Mouse (Mus musculus) thymus, adult 2 months (tissue): ENCODE results near the gene Apol7b. TPM values are rescaled to one million over a fixed set of nuclear protein-coding genes. Genes with fewer than 3 reads are reported as not detected.

ENCODE experiments used
- DNase-seq: peaks from one replicate; pipeline ENCODE4 v3.0.0; 2021
- H3K27ac ChIP-seq: fragments of 200-500 bp; 2 replicates; pipeline ENCODE4 v1.5.1; 2012; ENCODE audit warnings: low read length, control low read depth; ENCODE audit not compliant: control insufficient read depth, insufficient read depth
- H3K27me3 ChIP-seq: fragments of 200-500 bp; 2 replicates; pipeline ENCODE4 v1.6.1; 2012; ENCODE audit warnings: mild to moderate bottlenecking, low read length, moderate library complexity, mixed read lengths; ENCODE audit not compliant: control insufficient read depth, insufficient read depth
- H3K36me3 ChIP-seq: fragments of 200-500 bp; 2 replicates; pipeline ENCODE4 v1.6.1; 2012; ENCODE audit warnings: mild to moderate bottlenecking, low read length, moderate library complexity; ENCODE audit not compliant: control insufficient read depth, insufficient read depth
- H3K4me1 ChIP-seq: fragments of 200-500 bp; replicated peaks from 2 replicates; pipeline ENCODE4 v1.6.1; 2012; ENCODE audit warnings: low read length; ENCODE audit not compliant: control insufficient read depth, insufficient read depth
- H3K4me3 ChIP-seq: fragments of 200-500 bp; 2 replicates; pipeline ENCODE4 v1.5.1; 2012; ENCODE audit warnings: mild to moderate bottlenecking, low read length, control low read depth, moderate library complexity; ENCODE audit not compliant: control insufficient read depth, insufficient read depth
- CTCF ChIP-seq: fragments of 200-500 bp; IDR thresholded peaks from 2 replicates; pipeline ENCODE4 v1.5.1; 2012; ENCODE audit warnings: mild to moderate bottlenecking, control low read depth, low read length, moderate library complexity, borderline replicate concordance; ENCODE audit not compliant: control insufficient read depth, poor library complexity, insufficient read depth; ENCODE audit errors: extremely low read depth
- POLR2A ChIP-seq: fragments of 200-500 bp; IDR thresholded peaks from 2 replicates; pipeline ENCODE4 v1.6.1; 2012; ENCODE audit warnings: mild to moderate bottlenecking, low read length, control low read depth, moderate library complexity; ENCODE audit not compliant: control insufficient read depth, poor library complexity, insufficient read depth; ENCODE audit errors: extremely low read depth
- WGBS: fragments of 180-500 bp; shearing (Covaris S2); methylation state at CpG from one replicate; pipeline ENCODE4 v1.1.7; 2018; 5-methylcytosine and 5-hydroxymethylcytosine counted together
- polyA plus RNA-seq: library from polyadenylated mRNA; depleted of rRNA; stranded (reverse); fragments of >200 nt; gene quantifications from 2 replicates; pipeline ENCODE4 v1.2.3, GENCODE M21; 2012

Gene Apol7b
- polyA plus RNA-seq, 1 experiment: 0.27 TPM

GRCm38 (mm10) chr15:77387462-77387861 is 59.8 kb downstream of the Apol7b start:
- no peak overlapping the region for H3K27ac ChIP-seq
- no peaks in the 10 kb centered on the region for H3K27me3 ChIP-seq
- TF ChIP-seq POLR2A (no peak), CTCF (no peak)
- H3K4me3 ChIP-seq: no peak overlapping the region
- no peaks in the 10 kb centered on the region for H3K4me1 ChIP-seq
- H3K36me3 ChIP-seq: no peaks in the 10 kb centered on the region
- no peak for DNase-seq
- 88% methylated on average over 2 of the region's 2 CpGs for WGBS

- Histone ChIP-seq H3K27ac (no peak overlapping the region), H3K36me3 (no peaks in the 10 kb centered on the region), H3K27me3 (no peaks in the 10 kb centered on the region), H3K4me3 (no peak overlapping the region), H3K4me1 (no peaks in the 10 kb centered on the region)
- 95% methylated on average over 7 of the region's 7 CpGs for WGBS
- no peak for DNase-seq
- TF ChIP-seq POLR2A: no peak
- no peak for TF ChIP-seq CTCF
Measured at GRCm38 (mm10) chr15:77384340-77385030, 62.8 kb downstream of the Apol7b start.

- Histone ChIP-seq H3K27ac (no peak overlapping the region), H3K27me3 (no peaks in the 10 kb centered on the region), H3K36me3 (no peaks in the 10 kb centered on the region), H3K4me1 (no peaks in the 10 kb centered on the region), H3K4me3 (no peak overlapping the region)
- 77% methylated on average over 1 of the region's 1 CpGs for WGBS
- TF ChIP-seq POLR2A (no peak), CTCF (no peak)
- no peak for DNase-seq
Measured at GRCm38 (mm10) chr15:77382880-77383279, 64.4 kb downstream of the Apol7b start.

- H3K4me1 ChIP-seq: no peaks in the 10 kb centered on the region
- H3K4me3 ChIP-seq: no peak overlapping the region
- no peaks in the 10 kb centered on the region for H3K27me3 ChIP-seq
- WGBS: 88% methylated on average over 11 of the region's 11 CpGs
- H3K36me3 ChIP-seq: no peaks in the 10 kb centered on the region
- H3K27ac ChIP-seq: no peak overlapping the region
- TF ChIP-seq CTCF: no peak
- TF ChIP-seq POLR2A: no peak
- no peak for DNase-seq
Measured at GRCm38 (mm10) chr15:77382271-77382850, 64.9 kb downstream of the Apol7b start.

DNA sequence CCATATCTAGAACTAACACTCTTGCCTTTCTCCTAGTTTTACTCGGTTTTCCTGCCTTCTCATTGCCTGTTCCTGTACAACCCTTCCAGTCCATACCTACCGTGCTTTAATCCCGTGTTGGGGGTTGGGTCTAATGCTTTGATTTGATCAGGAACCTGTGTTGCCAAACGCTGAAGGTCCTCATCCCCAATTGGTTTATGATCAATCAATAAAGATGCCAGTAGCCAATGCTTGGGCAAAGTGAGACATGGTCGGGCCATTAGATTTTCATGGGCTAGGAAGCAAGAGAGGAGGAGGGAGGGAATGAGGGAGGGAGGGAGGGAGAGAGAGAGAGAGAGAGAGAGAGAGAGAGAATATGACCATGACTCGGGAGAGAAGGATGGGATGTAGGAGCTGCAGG is 65.8 kb downstream of the Apol7b start:
- WGBS: 80% methylated on average over 6 of the region's 6 CpGs
- Histone ChIP-seq H3K36me3 (no peaks in the 10 kb centered on the region), H3K27ac (no peak overlapping the region), H3K4me3 (no peak overlapping the region), H3K27me3 (no peaks in the 10 kb centered on the region), H3K4me1 (no peaks in the 10 kb centered on the region)
- TF ChIP-seq POLR2A (no peak), CTCF (no peak)
- no peak for DNase-seq

GRCm38 (mm10) chr15:77379921-77380320 is 67.4 kb downstream of the Apol7b start:
- H3K4me1 ChIP-seq: no peaks in the 10 kb centered on the region
- H3K36me3 ChIP-seq: no peaks in the 10 kb centered on the region
- H3K27ac ChIP-seq: no peak overlapping the region
- DNase-seq: no peak
- whole genome bisulfite sequencing: 64% methylated on average over 4 of the region's 4 CpGs
- no peak for TF ChIP-seq POLR2A
- TF ChIP-seq CTCF: no peak
- H3K4me3 ChIP-seq: no peak overlapping the region
- H3K27me3 ChIP-seq: no peaks in the 10 kb centered on the region

DNA sequence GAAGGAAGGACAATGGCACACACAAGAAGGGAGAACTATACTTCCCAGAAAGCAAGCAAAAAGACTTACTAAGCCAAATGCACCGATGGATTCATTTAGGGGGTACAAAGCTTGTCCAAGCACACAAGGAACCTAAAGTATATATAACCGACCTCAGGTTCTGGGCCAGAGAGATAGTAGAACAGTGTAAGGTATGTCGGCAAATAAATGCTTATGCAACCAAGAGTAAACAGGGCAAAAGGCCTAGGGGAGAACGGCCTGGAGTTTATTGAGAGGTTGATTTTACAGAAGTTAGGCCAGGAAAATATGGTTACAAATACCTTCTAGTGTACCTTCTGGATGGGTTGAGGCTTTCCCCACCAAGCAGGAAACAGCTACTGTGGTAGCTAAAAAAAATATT is 69.9 kb downstream of the Apol7b start:
- no peak overlapping the region for H3K27ac ChIP-seq
- TF ChIP-seq CTCF: no peak
- TF ChIP-seq POLR2A: no peak
- H3K27me3 ChIP-seq: no peaks in the 10 kb centered on the region
- H3K4me3 ChIP-seq: no peak overlapping the region
- H3K4me1 ChIP-seq: no peaks in the 10 kb centered on the region
- WGBS: 96% methylated on average over 4 of the region's 4 CpGs
- H3K36me3 ChIP-seq: no peaks in the 10 kb centered on the region
- no peak for DNase-seq
